Mouse (Mus musculus): ENCODE measurements around the gene Fcgrt.

- no peak for TF ChIP-seq CTCF (conservative IDR thresholded peaks at IDR 0.05; ENCODE audit: low read length)
- TF ChIP-seq POU5F1 (IDR thresholded peaks at IDR 0.05; ENCODE audit: borderline replicate concordance, low read length): no peak
- no peak for TF ChIP-seq NANOG (IDR thresholded peaks at IDR 0.05; ENCODE audit: borderline replicate concordance, low read length)
Measured at GRCm38 (mm10) chr7:45135370-45135769, 31.7 kb upstream of the Fcgrt start.

All from E14TG2a.4 (cell line).